Mouse (Mus musculus): Measurements from ENCODE around the gene Gm47985. TPM values are rescaled to one million over a fixed set of nuclear protein-coding genes. Genes with fewer than 3 reads are reported as not detected.
"Not testable (repeated sequence)": the region's sequence is repeated elsewhere in the genome, so short reads cannot be mapped to it uniquely, and the experiment has no call there.

Gm47985 gene
- polyA plus RNA-seq, 1 experiment, result not detected

DNA sequence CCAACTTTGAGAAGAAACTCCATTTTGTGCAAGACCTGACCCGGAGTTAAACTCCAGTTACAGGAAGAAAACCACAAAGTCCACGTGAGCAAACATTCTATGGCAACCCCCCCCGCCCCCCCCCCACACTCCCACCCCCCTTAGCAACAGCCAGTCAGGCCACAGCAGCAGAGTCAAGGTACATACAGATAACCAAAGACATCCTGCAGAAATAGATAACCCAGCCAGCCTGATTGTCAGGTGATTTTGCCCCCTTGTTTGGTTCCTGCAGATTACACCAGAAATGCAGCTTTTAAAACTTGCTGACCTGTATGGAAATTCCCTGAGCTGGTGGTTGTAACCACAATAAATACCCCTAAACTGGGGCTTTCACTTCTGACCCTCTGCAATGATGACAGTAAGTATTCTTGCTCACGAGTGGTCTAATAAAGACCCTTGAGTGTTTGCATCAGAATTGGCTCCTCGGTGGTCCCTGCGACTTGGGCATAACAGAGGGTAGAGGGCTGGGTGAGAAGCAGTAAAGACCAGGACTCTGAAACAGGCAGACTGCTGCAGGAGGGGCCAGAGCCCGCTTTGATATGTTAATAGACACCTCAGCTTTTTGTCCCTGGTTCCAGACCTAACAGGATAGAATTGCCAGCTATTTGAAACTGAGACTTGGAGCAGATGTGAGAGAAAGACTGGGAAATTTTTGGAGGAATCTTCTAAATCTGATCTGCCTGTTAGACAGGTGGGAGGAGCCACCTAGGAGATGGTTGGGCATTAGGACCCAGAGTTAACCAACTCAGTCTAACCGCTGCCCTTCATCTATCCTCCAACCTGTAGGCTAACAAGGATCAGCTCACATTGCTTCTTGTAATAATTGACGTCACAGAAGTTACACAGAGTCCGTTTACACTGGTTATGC, 5.1 kb upstream of the Gm47985 start:
- no peaks in the 10 kb centered on the region for H3K9me3 ChIP-seq
- H3K4me3 ChIP-seq (replicated peaks), result peak overlapping the region; percentile 85
- H3K27me3 ChIP-seq (replicated peaks), result no peaks in the 10 kb centered on the region
- no peaks in the 10 kb centered on the region for H3K36me3 ChIP-seq (replicated peaks; ENCODE audit: low read length)
- TF ChIP-seq FLI1 (IDR thresholded peaks at IDR 0.05; ENCODE audit: low read length) (no peak), GATA1 (IDR thresholded peaks at IDR 0.05; ENCODE audit: borderline replicate concordance, low read length) (no peak)
- H3K4me1 ChIP-seq, result peaks cover 16% of the 10 kb centered on the region

DNA sequence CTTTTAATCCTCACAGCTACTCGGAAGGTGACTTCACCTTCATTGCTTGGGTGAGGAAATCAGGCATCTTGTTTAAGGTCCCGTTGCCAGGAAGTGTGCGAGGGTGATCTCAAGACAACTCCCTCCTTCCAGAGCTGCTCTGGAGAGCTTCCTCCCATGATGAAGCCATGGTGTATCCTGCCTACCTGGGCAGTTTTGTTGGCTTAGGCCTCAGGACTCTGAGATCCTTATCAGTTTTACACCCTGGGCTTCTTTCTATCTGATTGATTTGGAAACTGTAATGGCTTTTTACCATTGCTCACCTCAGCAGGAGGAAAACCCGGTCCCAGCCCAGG, 4.4 kb upstream of the Gm47985 start:
- peak overlapping the region; percentile 85 for H3K4me3 ChIP-seq (replicated peaks)
- H3K9me3 ChIP-seq, result no peaks in the 10 kb centered on the region
- TF ChIP-seq GATA1 (IDR thresholded peaks at IDR 0.05; ENCODE audit: borderline replicate concordance, low read length) (no peak), FLI1 (IDR thresholded peaks at IDR 0.05; ENCODE audit: low read length) (no peak)
- no peaks in the 10 kb centered on the region for H3K36me3 ChIP-seq (replicated peaks; ENCODE audit: low read length)
- H3K4me1 ChIP-seq, result peaks cover 16% of the 10 kb centered on the region
- H3K27me3 ChIP-seq (replicated peaks), result no peaks in the 10 kb centered on the region

DNA sequence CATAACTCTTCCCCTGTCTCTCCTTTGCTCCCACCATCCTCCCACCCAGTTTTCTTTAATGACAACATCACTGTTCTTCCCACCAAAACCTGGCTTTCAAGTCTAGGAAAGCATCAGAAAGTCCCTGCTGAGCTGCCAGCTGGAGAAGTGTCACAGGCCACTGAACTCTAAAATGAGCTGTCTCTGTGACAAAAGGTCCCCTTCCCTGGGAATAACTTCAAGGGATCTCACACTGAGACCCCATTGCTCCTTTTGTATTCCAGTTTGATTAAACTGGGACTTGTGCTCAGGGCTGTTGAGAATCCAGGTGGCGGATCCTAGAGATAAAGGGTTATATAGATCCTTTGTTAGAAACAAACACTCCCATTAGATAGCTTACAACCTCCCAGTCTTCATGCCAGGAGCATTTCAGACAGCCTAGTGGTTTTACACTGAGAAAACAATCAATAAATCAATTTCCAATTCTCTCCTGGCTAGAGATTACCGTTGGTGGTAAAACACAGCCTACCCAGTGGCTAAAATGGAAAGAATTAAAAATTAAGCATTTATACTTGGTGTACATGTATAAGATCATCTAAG, 3.7 kb upstream of the Gm47985 start:
- no peaks in the 10 kb centered on the region for H3K9me3 ChIP-seq
- no peaks in the 10 kb centered on the region for H3K27me3 ChIP-seq (replicated peaks)
- peaks cover 16% of the 10 kb centered on the region for H3K4me1 ChIP-seq
- H3K36me3 ChIP-seq (replicated peaks; ENCODE audit: low read length), result no peaks in the 10 kb centered on the region
- no peak for TF ChIP-seq GATA1 (IDR thresholded peaks at IDR 0.05; ENCODE audit: borderline replicate concordance, low read length)
- TF ChIP-seq FLI1 (IDR thresholded peaks at IDR 0.05; ENCODE audit: low read length), result no peak
- no peak overlapping the region for H3K4me3 ChIP-seq (replicated peaks)

DNA sequence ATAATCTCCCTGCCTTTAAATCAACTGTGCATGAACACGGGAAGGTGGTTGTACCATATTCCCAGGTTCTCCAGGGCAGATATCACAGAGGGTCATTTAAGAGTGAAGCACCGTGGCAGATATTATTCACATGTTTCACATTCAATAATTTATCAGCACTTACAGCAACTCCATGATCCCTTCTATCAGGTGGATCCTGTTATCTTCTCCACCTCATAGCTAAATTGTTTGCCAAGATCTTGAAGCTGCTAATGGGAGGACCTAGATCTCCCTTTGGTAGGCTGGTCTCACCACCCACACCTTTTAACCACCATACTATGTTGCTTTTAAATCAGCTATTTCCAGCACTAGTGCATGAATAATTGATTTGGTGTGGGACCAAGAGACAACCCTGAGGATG, 2.2 kb upstream of the Gm47985 start:
- TF ChIP-seq GATA1 (IDR thresholded peaks at IDR 0.05; ENCODE audit: borderline replicate concordance, low read length) (no peak), FLI1 (IDR thresholded peaks at IDR 0.05; ENCODE audit: low read length) (no peak)
- no peaks in the 10 kb centered on the region for H3K27me3 ChIP-seq (replicated peaks)
- peaks cover 16% of the 10 kb centered on the region for H3K4me1 ChIP-seq
- H3K36me3 ChIP-seq (replicated peaks; ENCODE audit: low read length), result no peaks in the 10 kb centered on the region
- H3K4me3 ChIP-seq (replicated peaks), result no peak overlapping the region
- H3K9me3 ChIP-seq, result no peaks in the 10 kb centered on the region

DNA sequence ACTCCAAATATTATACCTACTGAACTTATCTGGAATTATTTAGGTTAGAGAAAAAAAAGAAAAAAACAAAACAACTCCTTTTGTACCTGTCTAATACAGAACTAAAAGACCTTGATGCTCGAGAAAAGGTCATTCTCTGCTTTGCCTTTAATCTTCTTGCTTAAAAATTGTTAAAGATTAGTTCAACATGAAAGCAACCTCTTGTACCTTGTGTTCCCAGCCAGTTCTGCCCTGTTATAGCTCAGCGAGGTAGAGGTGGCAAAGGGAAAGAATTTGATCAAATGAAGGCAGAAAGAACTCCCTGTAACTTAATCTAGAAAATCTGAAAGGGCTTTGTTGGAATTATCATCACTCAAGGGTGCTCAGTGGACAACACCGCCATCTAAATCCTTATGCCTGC, 3.8 kb downstream of the Gm47985 start:
- H3K4me1 ChIP-seq; H3K27me3 ChIP-seq (replicated peaks); H3K36me3 ChIP-seq (replicated peaks; ENCODE audit: low read length); H3K9me3 ChIP-seq; H3K4me3 ChIP-seq (replicated peaks): not testable (repeated sequence)

DNA sequence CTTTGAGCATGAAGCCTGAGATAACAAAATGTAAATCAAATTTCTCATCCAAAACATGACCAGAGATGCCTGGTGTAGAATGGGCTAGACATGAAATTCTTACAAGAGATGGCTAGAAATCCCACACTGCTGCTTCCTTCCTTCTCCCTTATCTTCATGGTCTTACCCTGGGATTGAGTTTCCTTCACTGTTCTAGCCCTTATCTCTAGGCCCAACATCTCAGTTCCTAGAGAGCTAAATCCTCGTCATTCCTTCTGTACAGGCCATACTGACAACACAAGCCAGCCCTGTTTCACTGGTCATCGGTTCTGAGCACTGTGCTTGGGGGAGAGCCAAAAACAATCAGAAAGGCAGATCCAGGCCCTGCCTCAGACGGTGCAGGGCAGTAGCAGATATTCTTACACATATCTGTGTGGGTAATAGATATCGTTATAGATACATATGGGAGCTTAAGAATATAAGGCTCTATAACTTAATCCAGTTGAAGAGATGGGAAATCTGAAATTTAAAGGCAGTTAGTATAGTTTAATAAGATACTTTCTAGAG, 4.6 kb downstream of the Gm47985 start:
- not testable (repeated sequence) for H3K27me3 ChIP-seq (replicated peaks); H3K4me1 ChIP-seq; H3K4me3 ChIP-seq (replicated peaks); H3K9me3 ChIP-seq; H3K36me3 ChIP-seq (replicated peaks; ENCODE audit: low read length)

DNA sequence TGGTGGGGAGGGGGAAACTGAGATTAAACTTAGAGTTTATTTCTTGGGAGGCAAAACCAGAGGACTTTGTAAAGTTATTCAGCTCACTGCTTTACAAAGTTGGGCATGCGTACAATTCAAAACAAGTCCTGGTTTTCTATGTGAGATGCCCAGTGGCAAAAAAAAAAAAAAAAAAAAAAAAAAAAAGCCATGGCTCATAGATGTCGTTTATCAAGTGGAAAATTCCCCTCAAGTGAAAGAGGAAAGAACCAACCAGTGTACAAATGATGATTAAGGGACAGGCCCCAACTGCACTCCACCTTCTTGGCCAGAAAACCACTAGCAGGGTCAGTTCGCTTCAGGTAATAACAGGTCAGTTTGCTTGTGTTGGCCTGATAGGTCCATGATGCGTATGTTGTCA, 6.1 kb downstream of the Gm47985 start:
- no peaks in the 10 kb centered on the region for H3K4me1 ChIP-seq
- H3K4me3 ChIP-seq (replicated peaks), result no peak overlapping the region
- TF ChIP-seq GATA1 (IDR thresholded peaks at IDR 0.05; ENCODE audit: borderline replicate concordance, low read length) (no peak), FLI1 (IDR thresholded peaks at IDR 0.05; ENCODE audit: low read length) (no peak)
- no peaks in the 10 kb centered on the region for H3K36me3 ChIP-seq (replicated peaks; ENCODE audit: low read length)
- no peaks in the 10 kb centered on the region for H3K9me3 ChIP-seq
- H3K27me3 ChIP-seq (replicated peaks), result no peaks in the 10 kb centered on the region

DNA sequence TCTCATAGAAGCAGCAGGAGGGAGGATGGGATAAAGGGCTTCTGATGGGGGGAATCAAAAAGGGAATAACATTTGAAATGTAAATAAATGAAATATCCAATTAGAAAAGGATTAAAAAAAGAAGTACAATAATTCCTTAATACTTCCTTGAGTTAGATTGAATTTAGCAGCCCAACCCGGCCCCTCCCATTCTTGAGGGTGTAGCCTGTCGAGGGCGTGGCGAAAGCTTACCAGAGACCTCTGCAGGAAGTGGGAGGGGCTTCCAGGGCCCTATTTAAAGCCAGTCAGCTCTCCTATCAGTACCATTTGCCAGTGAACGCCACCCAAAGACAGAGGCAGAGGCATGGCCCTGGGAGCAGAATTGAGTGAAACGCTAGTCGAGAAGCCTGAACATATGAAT, 9.7 kb downstream of the Gm47985 start, which contains the start of gene Gm8947:
Gene Gm8947 (plus strand): TSS at position 302 of the 400 bp plus-strand sequence.
- H3K9me3 ChIP-seq; H3K36me3 ChIP-seq (replicated peaks; ENCODE audit: low read length); H3K4me3 ChIP-seq (replicated peaks); H3K27me3 ChIP-seq (replicated peaks); H3K4me1 ChIP-seq: not testable (repeated sequence)

DNA sequence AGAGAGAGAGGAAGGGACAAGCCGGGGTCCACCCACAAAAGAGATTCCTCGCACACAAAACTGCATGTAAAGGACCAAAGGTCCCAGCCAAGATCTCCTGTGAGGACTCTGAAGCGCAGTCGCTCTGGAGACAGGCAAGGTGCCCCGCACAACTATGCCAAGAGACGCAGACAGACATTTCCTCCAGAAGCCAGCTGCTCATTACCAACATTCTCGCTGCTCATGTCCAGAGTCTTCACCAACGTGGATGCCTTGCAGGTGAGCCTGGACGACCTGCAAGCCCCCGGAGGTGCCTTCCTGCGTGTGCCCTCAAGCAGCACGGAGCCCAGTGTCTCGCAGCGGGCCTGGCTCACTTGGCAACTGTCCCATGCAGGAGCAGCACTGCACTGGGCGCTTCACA, 10.4 kb downstream of the Gm47985 start:
- H3K4me3 ChIP-seq (replicated peaks); H3K27me3 ChIP-seq (replicated peaks); H3K9me3 ChIP-seq; H3K4me1 ChIP-seq; H3K36me3 ChIP-seq (replicated peaks; ENCODE audit: low read length): not testable (repeated sequence)

DNA sequence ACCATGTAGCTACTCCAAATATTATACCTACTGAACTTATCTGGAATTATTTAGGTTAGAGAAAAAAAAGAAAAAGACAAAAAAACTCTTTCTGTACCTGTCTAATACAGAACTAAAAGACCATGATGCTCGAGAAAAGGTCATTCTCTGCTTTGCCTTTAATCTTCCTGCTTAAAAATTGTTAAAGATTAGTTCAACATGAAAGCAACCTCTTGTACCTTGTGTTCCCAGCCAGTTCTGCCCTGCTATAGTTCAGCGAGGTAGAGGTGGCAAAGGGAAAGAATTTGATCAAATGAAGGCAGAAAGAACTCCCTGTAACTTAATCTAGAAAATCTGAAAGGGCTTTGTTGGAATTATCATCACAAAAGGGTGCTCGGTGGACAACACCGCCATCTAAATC, 13.6 kb downstream of the Gm47985 start:
- H3K4me3 ChIP-seq (replicated peaks); H3K27me3 ChIP-seq (replicated peaks): not testable (repeated sequence)

DNA sequence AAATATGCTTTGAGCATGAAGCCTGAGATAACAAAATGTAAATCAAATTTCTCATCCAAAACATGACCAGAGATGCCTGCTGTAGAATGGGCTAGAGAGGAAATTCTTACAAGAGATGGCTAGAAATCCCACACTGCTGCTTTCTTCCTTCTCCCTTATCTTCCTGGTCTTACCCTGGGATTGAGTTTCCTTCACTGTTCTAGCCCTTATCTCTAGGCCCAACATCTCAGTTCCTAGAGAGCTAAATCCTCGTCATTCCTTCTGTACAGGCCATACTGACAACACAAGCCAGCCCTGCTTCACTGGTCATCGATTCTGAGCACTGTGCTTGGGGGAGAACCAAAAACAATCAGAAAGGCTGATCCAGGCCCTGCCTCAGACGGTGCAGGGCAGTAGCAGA, 14.4 kb downstream of the Gm47985 start:
- H3K4me1 ChIP-seq; H3K27me3 ChIP-seq (replicated peaks); H3K9me3 ChIP-seq; H3K4me3 ChIP-seq (replicated peaks); H3K36me3 ChIP-seq (replicated peaks; ENCODE audit: low read length): not testable (repeated sequence)

More for the DNA sequence above, 13.6 kb downstream of the Gm47985 start:
- not testable (repeated sequence) for H3K36me3 ChIP-seq (replicated peaks; ENCODE audit: low read length); H3K9me3 ChIP-seq; H3K4me1 ChIP-seq

DNA sequence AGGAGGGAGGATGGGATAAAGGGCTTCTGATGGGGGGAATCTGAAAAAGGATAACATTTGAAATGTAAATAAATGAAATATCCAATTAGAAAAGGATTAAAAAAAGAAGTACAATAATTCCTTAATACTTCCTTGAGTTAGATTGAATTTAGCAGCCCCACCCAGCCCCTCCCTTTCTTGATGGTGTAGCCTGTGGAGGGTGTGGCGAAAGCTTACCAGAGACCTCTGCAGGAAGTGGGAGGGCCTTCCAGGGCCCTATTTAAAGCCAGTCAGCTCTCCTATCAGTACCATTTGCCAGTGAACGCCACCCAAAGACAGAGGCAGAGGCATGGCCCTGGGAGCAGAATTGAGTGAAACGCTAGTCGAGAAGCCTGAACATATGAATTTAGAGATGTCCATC, 15.8 kb downstream of the Gm47985 start, which contains the start of gene Gm47995:
Gene Gm47995 (plus strand): TSS at position 329 of the 400 bp plus-strand sequence.
- H3K27me3 ChIP-seq (replicated peaks); H3K4me3 ChIP-seq (replicated peaks); H3K4me1 ChIP-seq; H3K9me3 ChIP-seq; H3K36me3 ChIP-seq (replicated peaks; ENCODE audit: low read length): not testable (repeated sequence)

DNA sequence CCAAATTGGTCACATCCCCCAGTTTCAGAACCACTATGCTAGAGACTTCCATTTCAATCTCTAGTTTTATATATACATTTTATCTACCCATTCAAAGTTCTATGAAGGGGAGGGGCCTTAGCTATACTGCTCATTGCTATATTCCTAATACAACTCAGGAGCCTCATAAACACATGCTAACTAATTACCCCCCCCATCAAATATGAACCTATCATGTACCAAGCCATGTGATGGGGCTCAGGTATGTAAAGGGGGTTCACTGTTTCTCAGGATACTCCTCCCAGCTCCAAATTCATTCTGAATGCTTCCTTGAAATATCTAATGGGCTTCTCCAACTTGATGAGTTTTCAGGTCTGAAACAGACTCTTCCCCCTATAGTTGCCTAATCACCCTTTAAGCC, 18.3 kb downstream of the Gm47985 start:
- H3K9me3 ChIP-seq; H3K27me3 ChIP-seq (replicated peaks); H3K4me3 ChIP-seq (replicated peaks); H3K4me1 ChIP-seq; H3K36me3 ChIP-seq (replicated peaks; ENCODE audit: low read length): not testable (repeated sequence)

DNA sequence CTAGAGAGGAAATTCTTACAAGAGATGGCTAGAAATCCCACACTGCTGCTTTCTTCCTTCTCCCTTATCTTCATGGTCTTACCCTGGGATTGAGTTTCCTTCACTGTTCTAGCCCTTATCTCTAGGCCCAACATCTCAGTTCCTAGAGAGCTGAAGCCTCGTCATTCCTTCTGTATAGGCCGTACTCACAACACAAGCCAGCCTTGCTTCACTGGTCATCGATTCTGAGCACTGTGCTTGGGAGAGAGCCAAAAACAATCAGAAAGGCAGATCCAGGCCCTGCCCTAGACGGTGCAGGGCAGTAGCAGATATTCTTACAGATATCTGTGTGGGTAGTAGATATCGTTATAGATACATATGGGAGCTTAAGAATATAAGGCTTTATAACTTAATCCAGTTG, 20.4 kb downstream of the Gm47985 start:
- H3K4me1 ChIP-seq; H3K36me3 ChIP-seq (replicated peaks; ENCODE audit: low read length); H3K27me3 ChIP-seq (replicated peaks); H3K4me3 ChIP-seq (replicated peaks); H3K9me3 ChIP-seq: not testable (repeated sequence)

DNA sequence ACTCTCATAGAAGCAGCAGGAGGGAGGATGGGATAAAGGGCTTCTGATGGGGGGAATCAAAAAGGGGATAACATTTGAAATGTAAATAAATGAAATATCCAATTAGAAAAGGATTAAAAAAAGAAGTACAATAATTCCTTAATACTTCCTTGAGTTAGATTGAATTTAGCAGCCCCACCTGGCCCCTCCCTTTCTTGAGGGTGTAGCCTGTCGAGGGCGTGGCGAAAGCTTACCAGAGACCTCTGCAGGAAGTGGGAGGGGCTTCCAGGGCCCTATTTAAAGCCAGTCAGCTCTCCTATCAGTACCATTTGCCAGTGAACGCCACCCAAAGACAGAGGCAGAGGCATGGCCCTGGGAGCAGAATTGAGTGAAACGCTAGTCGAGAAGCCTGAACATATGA, 21.5 kb downstream of the Gm47985 start, which contains the start of gene 3110040M04Rik:
Gene 3110040M04Rik (plus strand): TSS at position 304 of the 400 bp plus-strand sequence.
- not testable (repeated sequence) for H3K4me1 ChIP-seq; H3K27me3 ChIP-seq (replicated peaks); H3K9me3 ChIP-seq; H3K36me3 ChIP-seq (replicated peaks; ENCODE audit: low read length); H3K4me3 ChIP-seq (replicated peaks)

Data from megakaryocyte, embryonic 14.5 days (primary cell).